Mouse (Mus musculus): Measurements from ENCODE around the gene Adgrl4.

DNA sequence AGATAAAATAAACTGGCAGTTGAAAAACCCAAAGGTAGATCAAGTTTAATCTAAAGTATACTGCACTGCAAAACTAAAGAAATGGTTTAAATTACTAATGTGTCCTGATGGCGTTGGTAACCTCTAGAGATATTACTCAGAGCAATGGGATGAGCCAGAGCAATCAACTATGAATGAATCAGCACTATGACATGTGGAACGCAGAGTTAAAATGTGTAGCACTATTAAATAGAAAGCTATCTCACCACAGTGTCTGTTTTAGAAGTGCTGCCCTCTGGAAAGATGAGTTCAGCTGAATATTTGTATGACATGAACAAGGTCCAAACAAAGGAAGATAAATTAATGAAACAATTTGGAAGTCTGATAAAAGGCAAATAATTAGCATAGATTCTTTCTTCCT lies 6.2 kb upstream of the Adgrl4 start:
- TF ChIP-seq POLR2A (IDR thresholded peaks at IDR 0.05; ENCODE audit: insufficient read depth, low read depth, low read length) (no peak), CTCF (IDR thresholded peaks at IDR 0.05; ENCODE audit: insufficient read depth, low read depth, low read length) (no peak)

Measured in olfactory bulb, adult 2 months (tissue).